Mouse (Mus musculus): ENCODE measurements around the gene Gm29049.
"Not testable (repeated sequence)": the region's sequence is repeated elsewhere in the genome, so short reads cannot be mapped to it uniquely, and the experiment has no call there.

The Gm29049 gene

GRCm38 (mm10) chrY:7997068-7997467, at the start of gene Gm29049:
TSS of gene Gm29049 (minus strand) at chrY:7997168.
- not testable (repeated sequence) for DNase-seq (ENCODE audit: low spot score)
